Mouse (Mus musculus) ES-E14 (cell line): Measurements from ENCODE around the gene Fer. TPM values are rescaled to one million over a fixed set of nuclear protein-coding genes. Genes with fewer than 3 reads are reported as not detected.

Source experiments
- DNase-seq: peaks from one replicate; pipeline ENCODE4 v3.0.0-alpha.2; 2013; ENCODE audit warnings: low read depth, low spot score
- H3K27ac ChIP-seq: 2 replicates; pipeline ENCODE4 v1.5.1; 2012; ENCODE audit warnings: low read depth, mild to moderate bottlenecking, low read length, moderate library complexity, mixed read lengths; ENCODE audit not compliant: poor library complexity, insufficient read depth, severe bottlenecking
- H3K36me3 ChIP-seq: 2 replicates; pipeline ENCODE4 v1.6.1; 2012; ENCODE audit warnings: mild to moderate bottlenecking, low read length, moderate library complexity, mixed read lengths; ENCODE audit not compliant: control insufficient read depth, poor library complexity, insufficient read depth, severe bottlenecking
- H3K4me1 ChIP-seq, 2 experiments: fragments of 150-350 bp in 1 of 2; sonication (generic) in 1 of 2; 2 replicates each; pipeline ENCODE4 v1.6.1; 2012; ENCODE audit warnings: low read length in 2 of 2, mild to moderate bottlenecking in 1 of 2, mixed read lengths in 1 of 2; ENCODE audit not compliant: control insufficient read depth in 2 of 2, insufficient read depth in 2 of 2, poor library complexity in 1 of 2
- H3K4me3 ChIP-seq, 2 experiments: fragments of 150-350 bp in 1 of 2; sonication (generic) in 1 of 2; 2 replicates each; pipeline ENCODE4 v1.5.1; 2012; ENCODE audit warnings: low read length in 2 of 2, low read depth in 1 of 2, mild to moderate bottlenecking in 1 of 2, mixed read lengths in 1 of 2; ENCODE audit not compliant: insufficient read depth in 1 of 2, poor library complexity in 1 of 2, severe bottlenecking in 1 of 2
- H3K9ac ChIP-seq: 2 replicates; pipeline ENCODE4 v1.6.1; 2012; ENCODE audit warnings: low read depth, mild to moderate bottlenecking, low read length, mixed read lengths; ENCODE audit not compliant: poor library complexity, insufficient read depth, severe bottlenecking
- H3K9me3 ChIP-seq: fragments of 150-350 bp; sonication (generic); 2 replicates; pipeline ENCODE4 v1.6.1; 2012; ENCODE audit warnings: low read depth, mild to moderate bottlenecking, low read length; ENCODE audit not compliant: control insufficient read depth, insufficient read depth
- CHD2 ChIP-seq: IDR thresholded peaks from 2 replicates; pipeline ENCODE4 v1.6.1; 2014; ENCODE audit warnings: mild to moderate bottlenecking, low read depth, low read length, inconsistent platforms
- HCFC1 ChIP-seq: IDR thresholded peaks from 2 replicates; pipeline ENCODE4 v1.6.1; 2012; ENCODE audit warnings: low read length, inconsistent platforms, borderline replicate concordance; ENCODE audit not compliant: insufficient read depth
- MAFK ChIP-seq: IDR thresholded peaks from 2 replicates; pipeline ENCODE4 v1.6.1; 2014; ENCODE audit warnings: mild to moderate bottlenecking, low read depth, low read length, inconsistent platforms; ENCODE audit not compliant: insufficient read depth
- ZC3H11A ChIP-seq: IDR thresholded peaks from 2 replicates; pipeline ENCODE4 v1.6.1; 2012; ENCODE audit warnings: low read depth, mild to moderate bottlenecking, inconsistent platforms, low read length, borderline replicate concordance
- ZNF384 ChIP-seq: IDR thresholded peaks from 2 replicates; pipeline ENCODE4 v1.6.1; 2012; ENCODE audit warnings: low read depth, low read length, inconsistent platforms
- in situ Hi-C, 2 experiments: fragments of 600-800 bp; cut with MboI; formaldehyde crosslinking; loops; one replicate each; pipeline ENCODE4 v1.15.1; 2025; ENCODE audit warnings: low sequenced_read_pairs in 2 of 2, inconsistent platforms in 1 of 2; ENCODE audit not compliant: unreplicated experiment in 2 of 2
- total RNA-seq: library from RNA; depleted of rRNA; stranded (reverse); fragments of 300-350 nt; gene quantifications from 2 replicates; pipeline ENCODE4 v1.2.3, GENCODE M21; 2012

Fer gene
- total RNA-seq, 1 experiment = 14.2 TPM

GRCm38 (mm10) chr17:64126904-64127303, 264.0 kb downstream of the Fer start:
- no peak for DNase-seq
- in situ Hi-C loops = no loop called here
- Histone ChIP-seq H3K4me1 (no peaks in the 10 kb centered on the region; a peak in 1 of 4 replicates), H3K9ac (no peak overlapping the region), H3K4me3 (no peak overlapping the region), H3K9me3 (no peaks in the 10 kb centered on the region), H3K36me3 (no peaks in the 10 kb centered on the region), H3K27ac (no peak overlapping the region)
- TF ChIP-seq HCFC1 (no peak), ZNF384 (no peak), CHD2 (no peak), ZC3H11A (no peak), MAFK (no peak)

GRCm38 (mm10) chr17:64129750-64130149, 266.9 kb downstream of the Fer start:
- DNase-seq = no peak
- no peak overlapping the region for H3K27ac ChIP-seq
- no peak overlapping the region for H3K9ac ChIP-seq
- peaks cover 0 to 12% of the 10 kb centered on the region in 2 experiments; a peak in 2 of 4 replicates for H3K4me1 ChIP-seq
- no peaks in the 10 kb centered on the region for H3K9me3 ChIP-seq
- TF ChIP-seq HCFC1 (no peak), MAFK (no peak), CHD2 (no peak), ZNF384 (no peak), ZC3H11A (no peak)
- H3K36me3 ChIP-seq = no peaks in the 10 kb centered on the region
- H3K4me3 ChIP-seq = no peak overlapping the region
- in situ Hi-C loops = no loop called here

- Histone ChIP-seq H3K9me3 (no peaks in the 10 kb centered on the region), H3K36me3 (no peaks in the 10 kb centered on the region), H3K9ac (no peak overlapping the region), H3K27ac (no peak overlapping the region), H3K4me1 (peaks cover 0 to 12% of the 10 kb centered on the region in 2 experiments; a peak in 2 of 4 replicates), H3K4me3 (no peak overlapping the region)
- TF ChIP-seq MAFK (no peak), ZC3H11A (no peak), HCFC1 (no peak), ZNF384 (no peak), CHD2 (no peak)
- no peak for DNase-seq
- in situ Hi-C loops = no loop called here
These were observed 267.5 kb downstream of the Fer start for GRCm38 (mm10) chr17:64130356-64130755.

GRCm38 (mm10) chr17:64132183-64132582, 269.3 kb downstream of the Fer start:
- no peak overlapping the region for H3K4me3 ChIP-seq
- DNase-seq = no peak
- TF ChIP-seq ZC3H11A = no peak
- TF ChIP-seq ZNF384 = no peak
- TF ChIP-seq HCFC1 = no peak
- no peak for TF ChIP-seq MAFK
- no peak for TF ChIP-seq CHD2
- no peak overlapping the region for H3K27ac ChIP-seq
- H3K9me3 ChIP-seq = no peaks in the 10 kb centered on the region
- H3K36me3 ChIP-seq = no peaks in the 10 kb centered on the region
- in situ Hi-C loops = no loop called here
- no peak overlapping the region for H3K9ac ChIP-seq
- H3K4me1 ChIP-seq = peaks cover 0 to 15% of the 10 kb centered on the region in 2 experiments; a peak in 2 of 4 replicates

- in situ Hi-C loops = no loop called here
- TF ChIP-seq ZC3H11A (no peak), HCFC1 (no peak), MAFK (no peak), ZNF384 (no peak), CHD2 (no peak)
- Histone ChIP-seq H3K36me3 (peaks cover 9% of the 10 kb centered on the region; the same call in 1 of the 2 replicates), H3K27ac (no peak overlapping the region), H3K9me3 (no peaks in the 10 kb centered on the region), H3K4me3 (no peak overlapping the region), H3K4me1 (peaks cover 0 to 15% of the 10 kb centered on the region in 2 experiments; a peak in 2 of 4 replicates), H3K9ac (no peak overlapping the region)
- DNase-seq = no peak
These were observed 273.2 kb downstream of the Fer start for GRCm38 (mm10) chr17:64135941-64136650.
